Mouse (Mus musculus) kidney, postnatal 0 days (tissue): ENCODE data around the gene Cdkn1a. TPM values are rescaled to one million over a fixed set of nuclear protein-coding genes. Genes with fewer than 3 reads are reported as not detected.
A peak's percentile ranks its signal among the peaks of the same experiment; 100 is the strongest.

ENCODE experiments used
- ATAC-seq: fragments of 200-750 bp; cut with Nextera tagmentation; replicated peaks from 2 replicates; pipeline ENCODE4 v1.8.0; 2017; ENCODE audit warnings: low read depth, moderate number of reproducible peaks, moderate TSS enrichment, moderate library complexity; ENCODE audit not compliant: low FRiP score
- DNase-seq: peaks from one replicate; pipeline ENCODE4 v3.0.0-alpha.2; 2016; ENCODE audit warnings: low spot score
- H3K27ac ChIP-seq: fragments of 300-500 bp; sonication (generic); 2 replicates; pipeline ENCODE4 v1.5.1; 2014; ENCODE audit warnings: mild to moderate bottlenecking
- H3K27me3 ChIP-seq: fragments of 300-500 bp; sonication (generic); 2 replicates; pipeline ENCODE4 v1.6.1; 2014; ENCODE audit warnings: low read length, mixed read lengths; ENCODE audit not compliant: insufficient read depth
- H3K36me3 ChIP-seq: fragments of 300-500 bp; sonication (generic); 2 replicates; pipeline ENCODE4 v1.6.1; 2014; ENCODE audit warnings: low read length, mixed read lengths; ENCODE audit not compliant: insufficient read depth
- H3K4me1 ChIP-seq: fragments of 300-500 bp; sonication (generic); replicated peaks from 2 replicates; pipeline ENCODE4 v1.6.1; 2014; ENCODE audit warnings: antibody characterized with exemption, low read length, mixed read lengths; ENCODE audit not compliant: insufficient read depth
- H3K4me2 ChIP-seq: fragments of 300-500 bp; sonication (generic); 2 replicates; pipeline ENCODE4 v1.6.1; 2014; ENCODE audit warnings: mild to moderate bottlenecking, low read length, moderate library complexity, mixed read lengths
- H3K4me3 ChIP-seq: fragments of 300-500 bp; sonication (generic); replicated peaks from 2 replicates; pipeline ENCODE4 v1.5.1; 2014; ENCODE audit warnings: low read depth, low read length
- H3K9ac ChIP-seq: fragments of 300-500 bp; sonication (generic); 2 replicates; pipeline ENCODE4 v1.6.1; 2014; ENCODE audit warnings: low read depth, low read length
- H3K9me3 ChIP-seq: fragments of 300-500 bp; sonication (generic); replicated peaks from 2 replicates; pipeline ENCODE4 v1.6.1; 2016; ENCODE audit warnings: low read length, inconsistent platforms, mixed read lengths
- CTCF ChIP-seq: IDR thresholded peaks from 2 replicates; pipeline ENCODE4 v1.5.1; 2016; ENCODE audit warnings: antibody characterized with exemption, low read depth, mild to moderate bottlenecking, moderate library complexity
- WGBS: fragments of 180-500 bp; shearing (Covaris S2); extraction: QIAGEN DNeasy Blood & Tissue Kit; methylation state at CpG from one replicate; pipeline ENCODE4 v1.1.7; 2014; 5-methylcytosine and 5-hydroxymethylcytosine counted together
- polyA plus RNA-seq: library from polyadenylated mRNA; unstranded; fragments of >200 nt; fragmentation: Nextera tagmentation; extraction: Ambion mirVana; gene quantifications from 2 replicates; pipeline ENCODE4 v1.2.1, GENCODE M21; 2015

The Cdkn1a gene
- polyA plus RNA-seq, 1 experiment from 2014 or later: 125 TPM

GRCm38 (mm10) chr17:29045741-29046530 lies 44.8 kb upstream of the Cdkn1a start:
- peak overlapping the region; percentile 65; the same call in 1 of the 2 replicates for H3K27ac ChIP-seq
- ATAC-seq (peak; percentile 58), DNase-seq (no peak)

DNA sequence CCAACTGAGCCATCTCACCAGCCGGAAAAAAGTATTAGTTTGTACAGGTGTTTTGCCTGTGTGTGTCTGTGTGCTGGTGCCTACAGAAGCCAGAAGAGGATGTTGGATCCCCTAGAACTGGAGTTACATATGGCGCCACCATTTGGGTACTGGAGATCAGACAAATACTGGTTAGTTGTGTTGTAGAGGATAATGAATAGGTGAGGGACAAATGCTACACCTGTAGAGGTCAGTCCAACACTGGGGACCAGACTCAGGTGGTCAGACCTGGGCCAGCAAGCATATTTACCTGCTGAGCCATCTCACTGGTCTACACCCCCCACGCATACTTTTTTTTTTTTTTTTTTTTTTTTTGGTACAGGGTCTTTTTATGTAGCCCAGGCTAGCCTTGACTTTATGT lies 43.9 kb upstream of the Cdkn1a start:
- TF ChIP-seq CTCF: no peak; the same call in 1 of the 2 replicates
- no peak for DNase-seq
- Histone ChIP-seq H3K9ac (no peak overlapping the region), H3K27me3 (no peaks in the 10 kb centered on the region), H3K36me3 (peaks cover 29% of the 10 kb centered on the region), H3K4me3 (no peak overlapping the region), H3K27ac (0 out of 2 replicates have a peak overlapping the region, but pooled peaks have one; percentile 25), H3K4me1 (peaks cover 5% of the 10 kb centered on the region; the same call in 1 of the 2 replicates), H3K9me3 (no peaks in the 10 kb centered on the region), H3K4me2 (no peak overlapping the region)
- WGBS: 88% methylated on average over 3 of the region's 3 CpGs
- no peak for ATAC-seq

More at GRCm38 (mm10) chr17:29045741-29046530, 44.8 kb upstream of the Cdkn1a start:
- H3K27me3 ChIP-seq: no peaks in the 10 kb centered on the region
- H3K4me1 ChIP-seq: peaks cover 5% of the 10 kb centered on the region; the same call in 1 of the 2 replicates
- peaks cover 31% of the 10 kb centered on the region for H3K36me3 ChIP-seq
- H3K4me3 ChIP-seq: no peak overlapping the region
- H3K9ac ChIP-seq: no peak overlapping the region
- no peak overlapping the region for H3K4me2 ChIP-seq
- 59% methylated on average over 12 of the region's 12 CpGs for WGBS
- no peak for TF ChIP-seq CTCF
- no peaks in the 10 kb centered on the region for H3K9me3 ChIP-seq

- ATAC-seq: no peak
Observed at GRCm38 (mm10) chr17:29047697-29048514, 42.9 kb upstream of the Cdkn1a start.

GRCm38 (mm10) chr17:29048748-29049507 lies 41.8 kb upstream of the Cdkn1a start:
- Histone ChIP-seq H3K4me3 (no peak overlapping the region), H3K9ac (no peak overlapping the region), H3K27me3 (no peaks in the 10 kb centered on the region), H3K4me2 (no peak overlapping the region), H3K4me1 (peaks cover 6% of the 10 kb centered on the region; the same call in 1 of the 2 replicates), H3K27ac (no peak overlapping the region), H3K36me3 (peaks cover 22% of the 10 kb centered on the region), H3K9me3 (no peaks in the 10 kb centered on the region)
- DNase-seq (peak; percentile 87), ATAC-seq (no peak)
- peak; percentile 94 for TF ChIP-seq CTCF
- WGBS: 15% methylated on average over 13 of the region's 13 CpGs

More at GRCm38 (mm10) chr17:29047697-29048514, 42.9 kb upstream of the Cdkn1a start:
- no peak overlapping the region for H3K27ac ChIP-seq
- H3K4me3 ChIP-seq: no peak overlapping the region
- no peaks in the 10 kb centered on the region for H3K27me3 ChIP-seq
- TF ChIP-seq CTCF: 0 out of 2 replicates have a peak, but pooled peaks have one; percentile 23
- H3K4me2 ChIP-seq: no peak overlapping the region
- WGBS: 64% methylated on average over 3 of the region's 3 CpGs
- H3K4me1 ChIP-seq: peaks cover 5% of the 10 kb centered on the region; the same call in 1 of the 2 replicates
- no peak overlapping the region for H3K9ac ChIP-seq
- no peaks in the 10 kb centered on the region for H3K9me3 ChIP-seq
- peaks cover 29% of the 10 kb centered on the region for H3K36me3 ChIP-seq
- no peak for DNase-seq

- H3K9ac ChIP-seq: no peak overlapping the region
- H3K27me3 ChIP-seq: no peaks in the 10 kb centered on the region
- H3K4me2 ChIP-seq: no peak overlapping the region
- ATAC-seq: no peak
- H3K4me3 ChIP-seq: no peak overlapping the region
- TF ChIP-seq CTCF: no peak
- DNase-seq: no peak
- peaks cover 11% of the 10 kb centered on the region; the same call in 1 of the 2 replicates for H3K4me1 ChIP-seq
- H3K36me3 ChIP-seq: peaks cover 19% of the 10 kb centered on the region
- H3K9me3 ChIP-seq: no peaks in the 10 kb centered on the region
- no peak overlapping the region for H3K27ac ChIP-seq
- 71% methylated on average over 5 of the region's 5 CpGs for WGBS
Observed at GRCm38 (mm10) chr17:29049508-29049889, 41.3 kb upstream of the Cdkn1a start.
